Mouse (Mus musculus): ENCODE measurements around the gene Pkn2.
A peak's percentile ranks its signal among the peaks of the same experiment; 100 is the strongest.

The Pkn2 gene

DNA sequence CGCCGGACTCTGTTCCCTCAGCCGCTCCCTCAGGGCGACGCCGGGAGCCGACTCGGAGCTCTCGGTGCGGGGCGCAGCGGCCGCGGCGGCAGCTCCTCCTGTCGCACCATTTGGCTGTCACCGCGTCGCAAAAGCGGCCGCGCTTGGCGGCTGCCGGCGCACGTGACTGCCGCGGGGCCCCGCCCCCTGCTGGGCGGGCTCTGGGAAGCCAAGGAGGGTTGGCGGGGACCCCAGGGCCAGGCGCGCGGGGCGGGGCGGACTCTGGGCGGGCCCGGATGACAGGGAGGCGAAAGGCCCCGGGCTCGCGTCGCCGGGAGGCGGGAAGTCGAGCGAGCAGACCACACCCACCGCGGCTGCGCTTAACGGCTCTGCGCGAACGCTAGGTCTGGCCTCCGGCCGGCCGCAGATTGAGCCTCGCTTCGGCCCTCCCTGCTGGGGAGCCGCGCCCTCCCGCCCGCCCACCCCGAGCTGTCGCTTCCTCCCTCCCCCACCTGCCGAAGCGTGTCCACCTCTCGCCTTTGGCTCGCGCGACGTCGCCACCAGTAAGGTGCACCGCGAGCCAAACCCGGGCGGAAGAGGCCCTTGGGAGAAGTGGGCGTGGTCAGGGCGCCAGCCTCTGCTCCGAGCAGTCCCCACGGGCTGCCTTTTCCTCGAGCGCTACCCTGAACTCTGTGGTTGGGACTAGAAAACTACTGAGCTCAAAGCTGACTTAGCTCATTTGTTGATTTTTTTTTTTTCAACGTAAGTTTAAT lies at the start of gene Pkn2:
Pkn2 (minus strand) TSS at position 133 of the 752 bp plus-strand sequence.
- peak; percentile 99 for DNase-seq

DNA sequence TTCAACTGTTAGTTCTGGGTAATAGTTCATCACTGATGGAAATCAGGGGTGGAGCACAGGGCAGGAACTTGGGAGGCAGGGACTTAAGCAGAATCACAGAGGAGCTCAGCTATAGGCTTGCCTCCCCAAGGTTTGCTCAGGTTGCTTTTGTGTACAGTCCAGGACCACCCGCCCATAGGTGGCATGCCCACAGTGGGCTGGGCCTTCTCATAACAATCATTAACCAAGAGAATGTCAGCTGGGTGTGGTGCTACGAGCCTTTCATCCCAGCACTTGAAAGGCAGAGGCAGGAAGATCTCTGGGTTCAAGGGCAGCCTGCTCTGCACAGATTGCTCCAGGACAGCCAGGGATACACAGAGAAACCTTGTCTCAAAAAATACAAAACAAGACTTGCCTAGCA lies 48.1 kb upstream of the Pkn2 start:
- no peak for DNase-seq

DNA sequence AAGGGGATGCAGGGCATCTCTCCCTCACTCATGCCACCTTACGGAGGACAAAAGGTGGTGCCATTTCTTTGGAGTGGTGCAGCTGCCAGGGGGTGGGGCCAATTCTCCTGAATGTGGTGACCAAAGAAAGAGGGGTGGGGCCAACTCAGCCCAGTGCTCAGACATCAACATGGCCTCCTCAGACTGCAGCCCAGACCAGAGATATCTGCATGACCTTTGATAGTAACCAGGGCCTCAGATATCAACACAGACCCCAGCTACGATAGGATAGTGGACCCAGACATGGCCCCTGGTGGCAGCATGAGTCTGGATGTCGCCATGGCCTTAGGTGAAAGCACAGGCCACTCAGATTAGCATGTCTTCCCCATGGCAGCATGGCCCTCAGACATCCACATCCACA lies 45.5 kb upstream of the Pkn2 start:
- DNase-seq = no peak

DNA sequence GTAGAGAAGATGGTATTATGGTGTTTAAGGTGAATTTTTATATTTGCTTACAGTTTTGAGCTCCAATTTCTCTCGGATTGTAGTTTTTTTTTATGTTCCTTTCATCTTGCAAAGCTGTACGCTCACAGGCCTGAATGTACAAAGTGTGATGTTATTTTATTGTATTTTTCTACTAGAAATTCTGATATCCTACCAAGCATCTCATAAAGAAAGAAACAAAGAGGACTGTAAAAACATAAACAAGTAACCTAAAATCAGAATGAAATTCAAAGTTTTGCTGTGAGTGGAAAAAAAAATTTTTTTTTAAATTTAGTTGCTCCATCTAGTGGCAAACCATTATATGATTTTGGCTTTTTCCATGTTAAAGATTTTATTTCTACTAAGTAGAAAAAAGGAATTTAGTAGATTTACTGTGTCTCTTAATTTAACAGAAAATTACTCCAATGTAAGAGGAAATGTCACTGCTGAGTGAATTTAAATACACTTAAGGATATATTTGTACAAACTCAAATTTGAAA lies 43.1 kb upstream of the Pkn2 start:
- DNase-seq = no peak

DNA sequence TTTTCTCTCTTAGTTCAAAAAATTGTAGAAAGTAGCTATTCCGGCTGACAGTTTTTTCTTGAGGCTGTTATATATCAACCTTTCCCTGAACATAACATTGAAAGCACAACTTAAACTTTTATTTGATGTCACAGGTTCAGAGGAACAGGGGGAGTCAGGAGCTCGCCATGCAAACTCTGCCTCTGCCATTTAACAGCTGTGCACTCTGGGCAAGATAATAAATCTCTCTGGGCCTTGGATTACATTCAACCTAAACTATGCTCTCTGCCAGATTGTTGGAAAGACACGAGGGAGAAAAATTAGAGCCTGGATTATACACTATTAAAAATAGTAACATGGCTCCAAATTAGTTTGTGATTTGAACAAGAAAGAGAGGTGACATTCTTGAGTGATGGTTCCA lies 37.3 kb upstream of the Pkn2 start:
- DNase-seq = no peak

DNA sequence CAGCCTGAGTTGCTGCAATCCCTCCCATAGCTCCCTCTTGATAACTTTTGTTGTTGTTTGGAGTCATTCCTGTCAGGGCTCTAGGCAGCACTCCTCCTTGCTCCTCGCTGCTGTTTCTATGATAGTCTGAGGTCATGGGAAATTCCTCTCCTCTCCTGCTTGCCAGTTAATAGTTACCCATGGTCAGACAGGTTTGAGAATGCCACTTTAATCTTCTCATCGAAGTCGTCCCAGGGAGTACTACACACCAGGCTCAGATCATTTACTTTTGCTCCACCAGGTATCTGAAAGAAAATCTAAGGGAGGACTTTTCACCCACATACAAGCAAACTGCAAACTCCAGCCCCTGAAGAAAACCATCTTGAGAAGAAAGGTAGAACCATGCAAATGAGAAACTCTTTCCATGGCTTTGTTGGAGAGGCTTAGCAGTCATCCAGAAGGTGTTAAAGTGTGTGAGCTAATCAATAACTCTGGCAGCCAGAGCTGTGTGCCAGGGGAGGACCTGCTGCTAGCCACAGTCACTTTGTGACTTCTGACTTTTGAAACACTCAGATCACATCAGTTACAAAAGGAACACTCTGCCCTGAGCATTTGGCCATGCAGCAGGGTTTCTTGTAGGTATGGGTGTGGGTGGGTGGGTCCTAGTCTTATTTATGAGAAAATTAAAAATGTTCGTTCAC lies 36.1 kb upstream of the Pkn2 start:
- no peak for DNase-seq

DNA sequence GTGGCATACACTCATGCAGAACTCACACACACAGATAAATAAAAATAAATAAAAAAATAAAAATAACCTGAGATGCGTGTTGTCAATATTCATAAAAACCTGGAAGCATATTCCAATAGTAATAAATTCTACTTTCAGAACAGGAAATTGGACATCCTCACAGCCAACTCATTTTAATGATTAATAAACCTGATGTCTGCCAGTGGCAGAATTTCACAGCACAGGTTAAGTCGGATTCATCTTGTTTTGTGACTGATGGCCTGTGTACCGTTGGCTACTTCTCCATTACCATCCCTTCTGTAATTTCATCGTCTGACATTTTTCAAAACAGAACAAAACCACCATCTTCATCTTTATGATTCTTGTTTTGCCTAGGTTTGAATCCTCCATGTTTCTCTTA lies 35.4 kb upstream of the Pkn2 start:
- DNase-seq = no peak

DNA sequence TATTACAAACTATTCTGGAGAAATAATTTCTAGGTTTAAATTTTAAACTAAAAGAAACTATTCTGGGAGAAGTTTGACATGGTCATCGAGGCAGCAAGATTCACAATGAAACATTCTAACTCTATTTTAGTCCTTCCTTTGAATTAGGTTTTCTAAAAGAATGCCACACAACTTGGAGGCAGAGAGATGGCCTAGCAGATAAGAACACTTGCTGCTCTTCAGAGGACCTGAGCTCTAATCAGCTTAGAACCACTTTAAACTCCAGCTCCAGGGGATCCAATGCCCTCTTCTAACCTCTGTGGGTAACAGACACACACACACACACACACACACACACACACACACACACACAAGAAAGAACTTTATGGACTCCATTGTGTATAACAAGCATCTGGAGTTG lies 31.5 kb upstream of the Pkn2 start:
- DNase-seq = no peak

DNA sequence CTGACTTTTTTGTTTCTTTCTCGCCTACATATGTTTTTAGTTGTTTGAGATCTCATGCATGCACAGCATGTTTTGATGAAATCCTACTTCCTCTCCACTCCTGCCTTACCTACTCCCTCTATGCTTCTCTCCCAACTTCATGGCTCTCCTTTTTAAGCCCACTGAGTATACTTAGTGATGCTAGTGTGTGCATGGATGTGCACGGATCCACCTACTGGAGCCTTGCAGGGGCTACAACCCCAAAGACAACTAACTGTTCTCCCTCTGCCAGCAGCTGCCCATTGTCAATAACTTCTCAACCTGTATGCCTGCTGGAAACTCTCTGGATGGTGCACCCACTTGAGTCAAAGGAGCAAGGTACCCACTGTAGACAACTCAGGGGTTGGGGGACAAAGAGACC lies 17.9 kb upstream of the Pkn2 start:
- no peak for DNase-seq

DNA sequence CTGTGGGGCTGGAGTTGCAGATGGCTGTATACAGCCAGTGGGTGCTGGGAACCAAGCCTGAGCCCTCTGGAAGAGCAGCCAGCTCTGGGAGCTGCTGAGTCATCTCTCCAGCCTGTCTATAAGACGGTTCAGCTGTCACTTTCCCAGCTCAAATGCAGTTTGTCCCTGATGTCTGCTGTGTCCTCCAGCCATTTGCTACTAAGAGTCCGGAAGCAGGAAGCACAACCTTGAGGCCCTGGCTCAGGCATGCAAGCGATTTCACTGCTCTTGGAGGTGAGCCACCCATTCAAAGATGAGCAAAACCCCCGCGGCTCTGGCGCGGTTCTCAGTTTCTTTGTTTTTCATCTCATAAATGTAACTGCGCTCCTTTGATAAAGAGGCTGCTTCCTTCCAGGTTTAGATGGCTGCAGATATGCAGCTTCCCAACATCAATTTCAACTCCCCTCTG lies 17.2 kb upstream of the Pkn2 start:
- DNase-seq = no peak

DNA sequence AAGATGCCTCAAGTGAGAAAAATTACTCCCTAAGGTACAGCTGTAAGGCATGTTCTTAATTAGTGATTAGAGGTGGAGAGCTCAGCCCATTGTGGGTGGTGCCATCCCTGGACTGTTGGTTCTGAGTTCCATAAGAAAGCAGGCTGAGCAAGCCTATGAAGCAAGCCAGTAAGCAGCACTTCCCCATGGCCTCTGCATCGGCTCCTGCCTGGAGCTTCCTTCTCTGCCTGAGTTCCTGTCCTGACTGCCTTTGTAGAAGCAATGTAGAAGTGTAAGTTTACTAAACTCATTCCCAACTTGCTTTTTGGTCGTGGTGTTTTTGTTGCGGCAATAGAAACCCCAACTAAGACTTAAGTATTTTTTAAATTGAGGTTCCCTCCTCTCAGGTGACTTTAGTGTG lies 8.6 kb upstream of the Pkn2 start:
- DNase-seq = no peak

DNA sequence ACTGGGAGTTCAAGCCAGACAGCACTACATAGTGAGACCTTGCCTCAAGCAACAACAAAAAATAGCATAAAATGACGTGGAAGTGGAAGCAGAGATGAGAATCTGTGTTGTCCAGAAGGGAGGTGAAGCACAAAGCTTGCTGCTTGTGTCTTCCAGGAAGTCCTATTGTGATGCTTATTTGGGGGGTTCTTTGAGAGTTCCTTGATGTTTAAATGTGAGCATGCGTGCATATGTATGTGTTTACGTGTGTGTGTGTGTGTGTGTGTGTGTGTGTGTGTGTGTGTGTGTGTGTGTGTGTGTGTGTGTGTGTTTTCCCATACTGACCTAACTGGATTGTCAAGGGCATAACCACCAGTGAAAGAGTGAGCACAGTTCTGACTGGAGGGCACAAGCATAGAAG lies 5.2 kb upstream of the Pkn2 start:
- no peak for DNase-seq

DNA sequence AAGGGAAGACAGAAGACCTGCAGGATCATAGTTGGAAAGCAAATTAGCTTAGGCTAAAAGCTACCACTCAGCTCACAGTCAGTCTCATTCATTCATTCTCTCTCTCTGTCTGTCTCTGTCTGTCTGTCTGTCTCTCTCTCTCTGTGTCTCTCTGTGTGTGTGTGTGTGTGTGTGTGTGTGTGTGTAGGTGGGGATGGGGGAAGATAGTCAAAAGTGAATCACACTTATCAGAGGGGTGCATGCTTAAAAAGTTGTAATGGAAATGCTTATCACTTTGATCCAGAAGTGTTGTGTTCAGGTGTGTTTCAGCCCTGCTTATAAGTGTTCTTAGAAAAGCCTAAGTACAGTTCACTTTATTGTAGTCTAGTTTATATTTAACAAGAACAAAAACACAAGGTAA lies 2.8 kb upstream of the Pkn2 start:
- no peak for DNase-seq

DNA sequence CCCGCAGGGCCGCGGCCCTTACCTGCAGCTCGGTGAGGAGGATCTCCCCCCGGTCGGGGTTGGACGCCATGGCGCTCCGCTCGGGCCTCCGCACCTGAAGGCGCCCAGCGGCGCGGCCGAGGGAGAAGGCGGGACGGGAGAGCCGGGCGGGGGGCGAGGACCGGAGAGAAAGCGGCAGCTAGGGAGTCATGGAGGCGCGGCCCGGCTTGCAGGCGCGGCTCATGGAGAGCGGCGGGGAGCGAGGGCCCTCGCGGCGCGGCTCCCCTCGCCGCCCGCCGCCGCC lies 274 bp downstream of the Pkn2 start:
- DNase-seq = no peak

DNA sequence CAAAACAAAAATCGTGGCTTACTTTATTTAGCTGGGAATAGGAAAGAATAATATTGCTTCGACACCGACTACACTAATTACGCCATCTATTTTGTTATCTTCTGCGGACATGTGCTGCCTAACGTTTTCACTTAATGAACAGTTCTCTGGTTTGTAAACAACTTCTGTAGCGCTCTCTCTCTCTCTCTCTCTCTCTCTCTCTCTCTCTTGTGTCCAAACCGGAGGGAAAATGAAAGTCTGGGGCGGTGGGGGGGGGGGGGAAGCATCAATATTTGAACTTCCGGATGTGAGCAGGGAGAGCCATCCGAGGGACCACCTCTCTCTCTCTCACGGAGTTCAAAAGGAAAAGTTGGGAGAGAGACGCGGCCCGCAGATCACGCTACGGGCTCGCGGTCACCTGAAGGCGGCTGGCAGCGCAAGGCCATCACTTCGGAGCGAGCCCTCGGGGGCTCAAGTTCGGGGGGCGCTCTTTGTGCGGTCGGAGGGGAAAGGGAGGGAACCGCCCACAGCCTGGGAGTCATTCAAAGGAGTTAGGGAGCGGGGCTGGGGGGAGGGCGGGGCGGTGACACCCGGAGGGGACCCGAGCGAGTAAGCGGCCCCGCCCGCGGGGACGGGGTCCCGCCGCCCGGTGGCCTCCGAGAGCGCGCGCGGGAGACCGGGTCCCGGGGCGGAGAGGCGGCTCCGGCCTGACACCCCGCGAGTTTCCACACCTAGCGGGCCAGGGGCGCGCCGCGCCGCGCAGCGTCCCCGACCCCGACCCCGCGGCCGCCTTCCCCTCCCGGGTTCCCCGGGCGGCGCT lies 815 bp downstream of the Pkn2 start:
- DNase-seq = peak; percentile 27

DNA sequence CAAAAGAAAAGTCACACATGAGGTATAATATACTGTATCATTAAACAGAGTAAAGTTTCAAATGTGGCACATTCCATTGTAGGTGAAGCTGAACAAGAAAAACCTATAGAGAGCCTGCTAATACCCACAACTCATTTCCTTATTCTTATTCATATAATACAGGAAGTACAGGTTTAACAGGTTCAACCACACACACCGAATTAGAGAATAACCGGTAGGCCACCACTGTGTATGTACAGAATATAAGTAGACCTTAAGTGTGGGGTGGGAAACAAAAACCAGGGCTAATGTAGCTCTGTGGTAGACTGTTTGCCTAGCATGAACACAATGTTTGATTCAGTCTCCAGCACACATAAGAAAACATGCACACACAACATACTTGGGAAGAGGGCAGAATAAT lies 18.6 kb downstream of the Pkn2 start:
- no peak for DNase-seq

DNA sequence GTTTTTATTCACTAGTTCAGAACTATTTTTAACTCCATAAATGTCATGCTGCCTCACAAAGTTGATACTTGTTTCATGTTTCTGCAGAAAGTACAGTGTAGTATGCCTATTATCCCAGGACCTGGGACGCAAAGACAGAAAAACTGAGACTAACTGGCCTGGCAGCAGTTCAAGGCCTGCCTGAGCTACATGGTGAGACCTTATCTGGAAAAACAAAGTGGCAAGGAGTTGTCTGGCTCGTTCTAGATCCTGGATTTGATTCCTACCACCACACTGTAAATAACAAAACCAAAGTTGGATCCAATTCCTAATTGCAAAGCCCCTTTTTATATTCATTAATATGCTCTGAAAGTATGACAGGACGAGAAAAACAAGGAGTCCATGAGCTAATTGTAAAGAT lies 25.0 kb downstream of the Pkn2 start:
- no peak for DNase-seq

DNA sequence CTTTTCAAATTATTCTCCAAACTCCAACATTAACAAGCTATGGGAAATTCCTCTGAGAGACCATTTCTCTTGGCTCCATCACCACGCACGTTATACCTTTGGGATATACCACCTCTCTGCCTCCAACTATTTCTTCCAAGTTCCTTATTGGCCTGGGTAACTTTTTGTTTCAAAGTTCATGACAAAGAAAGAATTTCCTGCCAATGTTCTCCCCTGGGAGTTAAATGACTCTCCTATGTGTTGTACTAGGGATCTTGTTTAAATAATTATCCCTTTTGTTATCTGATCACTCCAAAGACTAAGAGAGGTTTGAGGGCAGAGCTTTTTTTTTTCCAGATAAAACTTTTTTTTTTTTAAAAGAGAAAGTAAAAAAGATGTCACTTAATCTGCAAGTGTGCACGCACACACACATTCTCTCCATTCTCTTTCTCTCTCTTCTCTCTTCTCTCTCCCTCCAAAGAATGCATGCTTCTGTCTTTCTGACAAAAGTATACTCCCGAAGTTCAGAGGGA lies 25.8 kb downstream of the Pkn2 start:
- DNase-seq = no peak

DNA sequence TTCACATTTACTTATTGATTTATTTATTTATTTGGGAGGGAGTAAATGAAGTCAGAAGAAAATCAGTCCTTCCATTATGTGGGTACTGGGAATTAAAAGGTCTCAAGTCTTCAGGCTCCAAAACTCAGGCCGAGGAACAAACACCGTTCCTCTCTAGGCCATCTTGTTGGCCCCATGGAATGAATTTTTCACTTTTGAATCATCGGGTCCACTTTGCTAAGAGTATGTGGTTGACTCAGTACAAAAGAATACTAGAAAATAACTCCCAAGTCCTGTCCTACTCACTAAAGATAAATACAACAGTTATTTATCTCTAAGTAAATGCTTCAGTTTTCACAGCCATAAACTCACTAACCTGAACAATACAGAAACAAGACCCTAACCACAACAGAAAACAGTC lies 28.9 kb downstream of the Pkn2 start:
- DNase-seq = no peak

DNA sequence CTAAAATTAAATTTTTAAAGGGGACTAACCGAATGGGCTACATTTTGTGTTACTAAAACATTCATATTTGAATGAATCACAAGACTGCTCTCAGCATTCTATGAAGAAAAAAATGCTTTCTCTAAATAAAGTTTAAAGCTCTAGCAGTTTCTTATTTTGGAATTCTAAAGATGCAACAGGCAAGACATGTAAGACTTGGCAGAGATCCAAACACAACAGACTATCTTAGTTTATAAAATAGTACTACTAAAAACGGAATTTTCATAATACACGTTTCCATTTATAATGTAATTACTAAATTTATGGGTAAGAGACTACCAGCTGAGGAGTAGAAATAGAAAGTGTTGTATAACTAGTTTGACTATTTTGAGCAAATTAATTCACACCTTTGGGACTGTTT lies 30.2 kb downstream of the Pkn2 start:
- DNase-seq = no peak

DNA sequence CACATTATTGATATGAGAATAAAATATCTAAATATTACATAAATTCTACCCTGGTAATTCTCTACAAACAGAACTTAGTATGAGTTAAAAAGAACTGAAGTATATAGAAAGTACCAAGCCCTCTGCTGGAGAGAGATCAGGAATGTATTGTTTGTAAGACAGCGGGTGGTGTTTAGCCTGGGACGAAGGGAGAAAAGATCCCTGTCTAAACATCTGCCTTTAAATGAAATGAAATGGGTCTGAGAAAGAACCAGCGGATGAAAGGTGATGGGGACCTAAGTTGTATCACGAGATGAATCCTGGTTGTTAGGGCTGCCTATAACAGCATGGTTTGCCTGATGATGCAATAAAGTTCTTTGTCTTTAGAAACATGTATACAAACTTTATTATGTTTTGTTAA lies 41.8 kb downstream of the Pkn2 start:
- DNase-seq = no peak

DNA sequence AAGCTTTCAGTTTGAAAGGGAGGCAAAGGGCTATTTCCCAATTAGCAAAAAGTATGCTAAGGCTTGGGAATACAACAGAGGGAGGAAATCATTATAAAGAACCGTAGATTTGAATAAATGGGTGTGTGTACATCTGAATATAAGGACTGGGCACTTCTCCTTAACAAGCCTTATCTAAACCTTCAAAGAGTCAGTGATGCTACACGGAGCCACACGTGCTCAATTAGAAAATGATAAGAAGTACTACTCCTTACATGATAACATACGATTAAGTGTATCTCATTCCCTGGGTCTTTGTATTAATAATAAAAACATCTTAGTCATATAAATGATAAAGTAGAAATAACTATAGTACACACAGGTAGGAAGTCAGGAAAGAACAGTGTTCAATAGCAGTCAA lies 47.0 kb downstream of the Pkn2 start:
- no peak for DNase-seq

DNA sequence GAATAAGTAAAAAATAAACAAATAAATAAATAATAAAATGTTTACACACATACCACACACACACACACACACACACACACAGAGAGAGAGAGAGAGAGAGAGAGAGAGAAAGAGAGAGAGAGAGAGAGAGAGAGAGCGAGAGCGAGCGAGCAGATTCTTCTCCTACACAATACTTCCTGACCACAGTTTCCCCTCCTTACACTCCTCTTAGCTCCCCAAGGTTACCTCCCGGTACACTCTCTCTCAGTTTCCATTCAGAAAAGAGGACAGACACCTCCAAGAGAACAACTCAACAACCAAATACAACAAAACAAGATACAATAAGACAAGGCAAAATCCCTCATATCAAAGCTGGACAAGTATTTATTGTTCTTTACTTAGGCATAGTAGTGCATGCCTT lies 47.8 kb downstream of the Pkn2 start:
- DNase-seq = no peak

DNA sequence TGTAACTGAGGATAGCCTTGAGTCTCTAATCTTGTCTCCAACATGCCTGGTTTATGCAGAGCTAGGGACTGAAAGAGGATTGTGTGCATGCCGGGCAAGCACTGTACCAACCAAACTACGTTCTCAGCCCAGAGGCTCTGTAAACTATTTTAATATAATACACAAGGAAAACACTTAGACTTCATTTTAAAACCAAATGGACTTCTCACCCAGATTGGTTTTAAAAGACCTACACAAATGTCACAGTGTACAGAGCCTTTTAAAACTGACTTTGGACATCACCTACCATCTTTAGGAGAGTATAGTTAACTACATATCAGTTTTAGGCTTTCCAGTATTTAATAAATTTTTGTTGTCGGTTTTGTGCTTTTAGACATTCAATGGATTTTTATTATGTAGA lies 48.9 kb downstream of the Pkn2 start:
- DNase-seq = no peak

All from lung, postnatal 14 days (tissue).